Mouse (Mus musculus) CD4-positive, CD25-positive, alpha-beta regulatory T cell, adult 2 months (primary cell): ENCODE measurements around the gene Tex11.
"Not testable (repeated sequence)": the region's sequence is repeated elsewhere in the genome, so short reads cannot be mapped to it uniquely, and the experiment has no call there.

Source experiments
- DNase-seq: peaks from one replicate; pipeline ENCODE4 v3.0.0-alpha.2; 2012; ENCODE audit warnings: low read depth, low spot score

The Tex11 gene

DNA sequence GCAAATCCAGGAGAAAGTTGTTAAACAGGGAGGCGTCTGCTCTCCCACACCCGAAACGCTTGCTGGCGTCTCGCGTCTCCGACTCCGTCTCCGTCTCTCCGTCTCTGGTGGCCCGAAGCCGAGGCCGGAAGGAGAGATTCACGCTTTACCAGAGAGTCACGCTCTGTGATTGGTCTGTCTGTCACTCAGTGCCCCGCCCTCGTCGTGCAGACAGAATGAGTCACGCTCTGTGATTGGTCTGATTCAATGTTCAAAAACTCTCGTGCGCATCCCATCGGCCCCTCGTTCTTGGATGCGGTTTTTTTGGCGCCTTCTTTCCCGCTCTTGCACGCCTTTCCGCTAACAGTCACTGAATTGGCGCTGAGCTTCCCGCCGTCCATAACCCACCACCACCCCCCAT lies at the start of gene Tex11:
Gene Tex11, minus strand, starts transcription at position 127 of the 400 bp plus-strand sequence.
- no peak for DNase-seq

- DNase-seq: no peak
These were observed 26.5 kb upstream of the Tex11 start, which contains the start of gene Slc7a3 for GRCm38 (mm10) chrX:101085920-101086319. Gene Slc7a3, minus strand, starts transcription at chrX:101086020.

DNA sequence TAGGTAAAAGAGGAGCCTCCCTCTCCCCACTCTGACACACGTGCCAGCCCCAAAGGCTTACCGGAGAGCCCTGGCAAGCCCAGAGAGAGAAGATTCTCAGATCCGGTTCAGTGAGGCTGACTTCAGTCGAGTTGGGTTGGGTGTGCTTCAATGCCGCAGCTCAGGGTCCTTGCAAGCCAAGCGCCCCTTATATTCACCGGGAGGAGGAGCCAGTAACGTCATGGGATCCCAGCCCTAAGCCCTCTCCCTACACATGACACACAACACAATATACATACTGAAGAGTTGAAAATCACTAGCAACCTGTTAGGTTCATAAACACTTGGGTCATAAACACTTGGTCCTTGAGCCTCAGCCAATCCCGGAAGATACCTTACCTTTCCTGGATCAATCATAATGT lies 25.7 kb upstream of the Tex11 start:
- DNase-seq: not testable (repeated sequence)

DNA sequence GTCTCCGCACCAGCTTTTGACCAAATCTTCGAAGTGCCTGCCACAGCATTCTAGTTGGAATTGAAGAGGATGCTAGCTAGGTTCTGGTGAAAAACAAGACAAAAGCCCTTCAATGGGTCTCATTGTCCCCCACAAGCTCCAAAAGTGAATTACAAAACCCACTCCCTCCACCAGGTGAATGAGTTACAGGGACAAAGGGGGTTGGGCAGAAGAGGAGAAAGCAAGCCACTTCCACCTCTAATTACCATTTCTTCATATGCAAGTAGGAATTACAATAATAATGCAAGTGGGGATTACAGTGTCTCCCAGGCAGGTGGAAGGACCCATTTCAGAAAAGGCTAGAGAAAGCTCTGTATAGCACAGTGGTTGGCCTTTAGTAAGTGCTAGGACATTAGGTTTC lies 24.7 kb upstream of the Tex11 start:
- no peak for DNase-seq

GRCm38 (mm10) chrX:101065245-101065644 lies 5.8 kb upstream of the Tex11 start:
- no peak for DNase-seq

- DNase-seq: no peak
These were observed 4.0 kb upstream of the Tex11 start for GRCm38 (mm10) chrX:101063503-101063902.

DNA sequence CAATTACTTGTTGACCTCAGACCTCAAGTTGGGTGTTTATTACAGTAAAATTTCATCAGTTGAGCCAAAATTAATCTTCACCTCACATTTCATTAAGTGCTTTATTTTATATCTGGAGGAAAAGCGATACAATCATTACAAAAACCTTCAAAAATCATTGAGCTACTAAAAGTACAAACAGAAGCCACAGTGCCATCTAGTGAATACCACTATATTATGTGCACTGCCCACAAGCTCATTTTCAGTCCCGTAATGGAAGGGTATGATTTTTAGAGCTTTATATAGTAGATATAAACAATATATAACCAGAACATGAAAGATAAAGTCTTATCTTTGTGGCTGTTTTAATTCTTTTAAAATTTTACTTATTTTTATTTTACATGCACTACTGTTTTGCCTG lies 115.8 kb downstream of the Tex11 start:
- peak; percentile 47 for DNase-seq

- no peak for DNase-seq
These were observed 220.3 kb downstream of the Tex11 start for GRCm38 (mm10) chrX:100839211-100839610.

DNA sequence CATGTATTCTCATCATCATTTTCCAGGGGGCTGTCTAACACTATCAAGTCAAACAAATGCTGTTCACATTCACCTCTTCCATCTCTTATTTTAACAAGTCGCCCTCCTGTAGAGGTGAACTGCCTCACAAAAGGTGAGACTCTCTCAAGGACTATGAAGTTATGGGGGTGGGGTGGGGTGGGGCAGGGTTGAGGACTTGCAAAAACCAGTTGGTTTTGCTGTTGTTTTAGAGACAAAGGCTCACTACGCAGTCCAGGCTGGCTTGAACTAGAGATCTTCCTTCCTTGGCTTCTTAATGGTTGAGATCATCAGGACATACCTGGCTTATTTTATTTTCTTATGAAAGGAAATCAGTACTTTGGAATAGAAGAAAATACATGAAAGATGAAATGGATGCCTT lies 226.7 kb downstream of the Tex11 start:
- DNase-seq: no peak

- no peak for DNase-seq
These were observed 233.9 kb downstream of the Tex11 start for GRCm38 (mm10) chrX:100825557-100825956.

DNA sequence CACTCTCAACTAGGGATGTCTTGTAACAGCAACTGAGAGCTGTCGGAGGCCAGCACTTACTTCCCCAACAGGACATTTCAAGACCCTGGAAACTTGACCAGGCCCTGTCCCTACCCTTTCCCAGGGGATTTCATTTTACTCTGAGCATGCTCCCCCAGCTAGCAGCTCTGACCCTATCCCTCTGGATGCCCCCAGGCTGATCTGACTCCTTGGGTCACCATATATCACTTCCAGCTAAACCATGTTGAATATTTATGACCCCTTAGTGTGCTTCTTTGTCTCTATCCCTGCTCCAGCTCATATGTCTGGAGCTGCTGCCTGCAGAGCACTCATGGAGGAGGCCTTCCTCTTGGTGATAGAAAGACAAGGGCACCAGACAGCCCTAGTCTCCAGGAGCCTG lies 238.3 kb downstream of the Tex11 start:
- no peak for DNase-seq

DNA sequence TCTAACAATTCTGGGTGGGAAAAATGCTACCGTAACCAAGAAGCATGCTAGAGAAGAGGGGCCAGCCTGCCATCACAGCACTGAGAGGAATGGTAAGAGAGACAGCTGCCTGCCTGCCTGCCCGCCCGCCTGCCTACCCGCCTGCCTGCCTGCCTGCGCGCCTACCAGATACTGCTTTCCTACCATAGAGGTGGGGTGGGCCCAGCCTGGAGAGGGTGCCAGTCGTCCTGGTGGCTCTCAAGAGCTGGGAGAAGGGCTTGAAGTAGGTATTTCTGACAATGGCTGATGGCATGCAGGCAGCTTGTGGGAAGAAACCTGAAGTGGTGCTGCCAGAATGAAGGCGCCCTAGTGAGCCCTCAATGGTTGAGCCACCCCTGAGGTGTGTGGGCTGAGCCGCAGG lies 240.8 kb downstream of the Tex11 start:
- peak; percentile 1 for DNase-seq

DNA sequence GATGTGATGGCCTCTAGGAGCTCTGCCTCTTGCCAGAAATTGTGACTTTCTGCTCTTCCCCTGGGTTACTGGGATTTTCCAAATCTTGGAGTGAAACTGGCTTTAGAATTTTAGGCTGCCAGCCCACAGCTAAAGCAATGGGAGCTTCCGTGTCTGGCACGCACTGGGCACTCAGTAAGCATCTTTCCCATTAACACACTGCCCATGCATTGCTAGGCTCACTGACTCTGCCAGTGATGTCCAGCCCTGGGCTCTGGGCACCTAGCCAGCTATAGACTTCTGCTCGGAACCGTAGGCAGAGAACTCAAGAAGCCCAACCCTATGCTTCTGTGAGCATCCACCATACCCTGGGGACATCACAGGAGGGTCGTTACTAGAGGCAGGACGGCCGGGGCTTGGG lies 243.7 kb downstream of the Tex11 start:
- no peak for DNase-seq

DNA sequence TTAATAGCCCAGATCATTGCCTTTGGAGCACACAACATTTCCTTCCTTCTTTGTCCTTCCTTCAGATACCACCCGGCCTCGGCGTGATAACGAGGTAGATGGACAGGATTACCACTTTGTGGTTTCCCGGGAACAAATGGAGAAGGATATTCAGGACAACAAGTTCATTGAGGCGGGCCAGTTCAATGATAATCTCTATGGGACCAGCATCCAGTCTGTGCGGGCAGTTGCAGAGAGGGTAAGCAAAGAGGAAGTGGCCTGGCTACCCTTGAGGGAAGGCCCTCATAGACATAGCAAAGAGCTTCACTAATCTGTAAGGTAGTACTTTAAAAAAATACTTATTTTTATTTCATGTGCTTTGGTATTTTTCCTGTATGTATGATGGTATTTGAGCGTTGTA lies 245.3 kb downstream of the Tex11 start:
- DNase-seq: no peak

DNA sequence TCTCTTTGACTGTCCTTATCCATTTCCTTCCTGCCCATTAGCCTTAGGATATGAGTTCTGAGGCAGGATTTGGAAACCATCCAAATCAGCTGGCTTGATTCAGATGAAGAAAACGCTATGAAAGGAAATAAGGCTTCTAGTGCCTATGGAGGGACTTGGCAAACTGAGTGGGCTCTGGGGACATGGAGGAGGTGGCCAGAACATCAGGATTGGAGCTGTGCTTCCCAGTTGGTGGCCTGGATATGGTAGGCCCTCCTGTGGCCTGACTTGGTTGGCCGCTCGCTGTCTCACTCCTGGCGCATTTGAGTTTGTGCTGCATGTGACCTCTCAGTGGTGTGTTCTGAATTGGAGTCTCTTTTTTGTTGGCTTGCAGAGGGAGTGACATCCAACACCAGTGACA lies 248.3 kb downstream of the Tex11 start:
- DNase-seq: no peak

DNA sequence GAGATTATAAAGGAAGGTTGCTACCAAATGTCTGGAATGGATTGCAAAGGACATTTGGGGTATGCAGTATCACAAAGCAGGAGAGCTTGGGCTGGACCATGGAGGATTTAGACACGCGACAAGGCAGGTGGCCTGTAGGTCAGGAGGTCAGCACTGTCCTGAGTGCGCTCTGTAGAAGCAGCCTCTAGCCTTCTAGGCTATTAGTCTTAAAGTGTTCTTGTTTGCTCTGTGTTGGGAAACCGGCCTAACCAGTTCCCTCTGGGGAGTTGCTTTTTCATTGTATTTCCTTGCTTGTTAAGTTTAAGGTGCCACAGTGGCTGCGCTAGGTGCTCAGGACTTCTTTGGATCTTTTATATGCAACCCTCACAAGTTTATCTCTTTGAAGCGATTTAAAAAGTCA lies 257.4 kb downstream of the Tex11 start:
- DNase-seq: no peak

- no peak for DNase-seq
These were observed 258.8 kb downstream of the Tex11 start for GRCm38 (mm10) chrX:100800643-100801042.

GRCm38 (mm10) chrX:100797851-100798527 lies 261.5 kb downstream of the Tex11 start:
- no peak for DNase-seq

DNA sequence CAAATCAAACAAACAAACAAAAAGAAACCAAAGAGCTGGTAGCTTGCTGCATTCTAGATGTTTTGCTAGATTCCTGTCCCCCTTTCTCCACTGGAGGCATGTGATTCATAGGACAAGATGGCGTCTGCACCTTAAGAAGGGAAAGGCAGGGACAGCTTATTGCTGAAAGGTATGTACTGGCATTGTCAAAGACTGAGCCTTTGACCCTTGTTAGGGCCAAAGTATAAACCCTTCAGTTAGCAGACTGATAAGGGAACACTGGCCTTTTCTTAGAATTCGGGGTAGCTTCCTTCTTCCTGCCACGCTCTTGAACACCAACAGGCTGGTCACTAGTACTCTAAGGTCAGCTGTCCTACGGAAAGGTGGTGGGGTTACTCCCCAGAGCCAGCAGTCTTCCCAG lies 262.1 kb downstream of the Tex11 start:
- DNase-seq: no peak

DNA sequence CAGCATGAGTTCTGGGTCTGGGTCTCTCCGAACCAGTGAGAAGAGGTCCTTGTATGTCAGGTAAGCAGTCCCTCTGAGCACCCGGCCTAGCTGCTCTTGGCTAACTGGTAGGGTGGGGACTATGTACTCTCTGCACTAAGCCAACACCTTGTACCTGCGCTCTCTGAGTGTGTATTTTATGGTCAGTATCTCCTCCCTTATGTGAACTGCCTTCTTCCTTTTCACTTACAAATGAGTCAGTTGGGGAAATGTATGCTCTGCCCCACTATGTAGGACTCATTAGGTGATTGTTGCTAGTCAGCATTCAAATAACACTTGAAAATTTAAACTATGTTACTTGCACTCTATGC lies 262.8 kb downstream of the Tex11 start:
- DNase-seq: no peak

DNA sequence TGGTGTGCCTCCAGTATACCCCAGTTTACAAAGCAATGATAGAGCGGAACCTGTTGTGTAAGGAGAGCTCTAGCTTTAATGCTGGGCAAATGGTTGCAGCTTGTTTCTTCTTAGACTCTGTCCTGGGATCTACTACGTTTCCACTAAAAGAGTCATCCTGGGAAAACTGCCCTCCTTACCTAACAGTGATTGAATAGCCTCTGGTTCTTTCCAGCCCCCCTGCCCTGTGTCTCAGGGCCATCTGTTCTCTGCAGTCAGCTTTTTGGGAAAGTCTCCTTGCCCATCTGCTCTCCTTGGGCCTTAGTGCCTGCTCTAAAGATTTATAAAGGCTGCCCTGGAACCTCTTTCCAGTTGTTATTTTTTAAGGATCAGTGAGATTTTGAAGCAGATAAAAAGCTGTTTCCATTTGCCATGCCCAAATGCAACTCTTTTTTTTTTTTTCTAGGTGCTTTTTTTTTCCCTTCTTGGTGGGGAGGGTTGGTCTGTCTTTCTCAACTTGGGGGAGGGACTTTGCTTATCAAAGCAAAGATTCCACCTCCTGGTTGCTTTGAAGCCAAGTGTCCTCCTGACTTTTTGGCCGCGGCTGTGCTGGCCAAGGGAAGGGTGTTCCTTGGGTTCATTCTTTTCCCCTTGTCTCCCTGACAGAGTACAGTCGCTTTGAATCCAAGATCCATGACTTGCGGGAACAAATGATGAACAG lies 263.3 kb downstream of the Tex11 start:
- no peak for DNase-seq

- peak; percentile 61 for DNase-seq
These were observed 270.1 kb downstream of the Tex11 start for GRCm38 (mm10) chrX:100789322-100789721.
